Mouse (Mus musculus): Measurements from ENCODE around the gene Hspb1. TPM values are rescaled to one million over a fixed set of nuclear protein-coding genes. Genes with fewer than 3 reads are reported as not detected.

Hspb1 gene
- 56.9 TPM for polyA plus RNA-seq (2015; fragmentation: Illumina TruSeq; extraction: RNeasy Lipid Tissue Mini Kit (QIAGEN cat#74804); ENCODE audit: insufficient read depth, low read depth, low replicate concordance)

DNA sequence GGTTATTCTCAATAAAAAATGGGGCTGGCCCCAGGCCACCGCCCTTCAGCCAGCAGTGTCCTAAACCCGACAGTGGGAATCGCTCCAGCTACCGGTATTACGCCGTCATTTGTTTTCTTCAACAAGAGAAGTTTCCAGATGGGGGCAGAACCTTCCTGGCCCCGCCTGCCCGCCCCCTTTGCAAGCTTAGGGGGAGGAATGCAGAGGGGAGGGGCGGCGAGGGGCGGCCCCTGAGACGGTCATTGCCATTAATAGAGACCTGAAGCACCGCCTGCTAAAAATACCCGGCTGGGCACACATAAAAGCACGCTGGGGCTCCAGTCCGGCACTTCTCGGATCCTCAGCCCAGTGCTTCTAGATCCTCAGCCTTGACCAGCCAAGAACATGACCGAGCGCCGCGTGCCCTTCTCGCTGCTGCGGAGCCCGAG lies at the start of gene Hspb1:
TSS of gene Hspb1 (plus strand) at position 245 of the 428 bp plus-strand sequence.

DNA sequence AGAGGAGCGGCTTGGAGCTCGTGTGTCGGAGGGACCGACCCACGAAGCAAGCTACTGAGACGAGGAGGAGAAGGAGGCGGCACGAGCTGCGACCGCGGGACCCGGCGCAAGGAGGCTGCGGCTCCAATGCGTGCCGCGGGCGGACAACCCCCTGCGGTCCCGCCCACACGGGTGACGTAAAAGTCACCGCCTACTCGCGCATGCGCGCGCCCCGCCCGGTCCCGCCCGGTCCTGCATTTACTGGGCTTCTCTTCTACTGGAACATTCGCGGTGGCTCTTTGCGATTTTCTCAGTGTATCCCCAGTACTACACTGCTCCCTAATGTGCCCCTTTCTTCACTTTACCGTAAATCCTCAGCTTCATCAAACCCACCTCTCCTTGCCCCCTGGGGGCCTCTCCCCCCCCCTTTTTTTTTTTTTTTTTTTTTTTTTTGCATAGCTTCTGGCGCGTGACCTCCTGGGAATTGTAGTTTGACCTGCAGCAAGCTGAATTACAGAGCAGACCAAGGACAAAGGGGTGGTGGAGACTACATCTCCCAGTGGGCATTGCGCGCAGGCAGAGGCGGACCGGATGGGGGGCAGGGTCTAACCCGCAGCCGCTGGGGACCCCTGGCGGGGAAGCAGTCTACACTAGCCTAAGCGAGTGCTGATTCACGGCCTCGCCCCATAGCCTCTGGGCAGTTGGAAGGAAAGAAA lies 46.9 kb downstream of the Hspb1 start, which contains the start of gene Ywhag:
TSS of gene Ywhag (minus strand) at position 136 of the 695 bp plus-strand sequence.

Other genes starting within 250 kb of the Hspb1 start
- 17.9 TPM for gene Por, start 217.9 kb upstream of the Hspb1 start, polyA plus RNA-seq (2015; fragmentation: Illumina TruSeq; extraction: RNeasy Lipid Tissue Mini Kit (QIAGEN cat#74804); ENCODE audit: insufficient read depth, low read depth, low replicate concordance)
- 12.6 TPM for gene Tmem120a, start 143.5 kb upstream of the Hspb1 start, polyA plus RNA-seq (2015; fragmentation: Illumina TruSeq; extraction: RNeasy Lipid Tissue Mini Kit (QIAGEN cat#74804); ENCODE audit: insufficient read depth, low read depth, low replicate concordance)
- not detected for gene Styxl1, start 109.5 kb upstream of the Hspb1 start, polyA plus RNA-seq (2015; fragmentation: Illumina TruSeq; extraction: RNeasy Lipid Tissue Mini Kit (QIAGEN cat#74804); ENCODE audit: insufficient read depth, low read depth, low replicate concordance)
- gene Mdh2, start 109.4 kb upstream of the Hspb1 start, polyA plus RNA-seq (2015; fragmentation: Illumina TruSeq; extraction: RNeasy Lipid Tissue Mini Kit (QIAGEN cat#74804); ENCODE audit: insufficient read depth, low read depth, low replicate concordance), result 44.9 TPM
- gene Srrm3, start 81.0 kb upstream of the Hspb1 start, polyA plus RNA-seq (2015; fragmentation: Illumina TruSeq; extraction: RNeasy Lipid Tissue Mini Kit (QIAGEN cat#74804); ENCODE audit: insufficient read depth, low read depth, low replicate concordance), result 2.1 TPM
- gene Ywhag, start 46.7 kb downstream of the Hspb1 start, polyA plus RNA-seq (2015; fragmentation: Illumina TruSeq; extraction: RNeasy Lipid Tissue Mini Kit (QIAGEN cat#74804); ENCODE audit: insufficient read depth, low read depth, low replicate concordance), result 17.9 TPM
- gene Ssc4d, start 86.6 kb downstream of the Hspb1 start, polyA plus RNA-seq (2015; fragmentation: Illumina TruSeq; extraction: RNeasy Lipid Tissue Mini Kit (QIAGEN cat#74804); ENCODE audit: insufficient read depth, low read depth, low replicate concordance), result 2.0 TPM
- not detected for gene Zp3, start 92.2 kb downstream of the Hspb1 start, polyA plus RNA-seq (2015; fragmentation: Illumina TruSeq; extraction: RNeasy Lipid Tissue Mini Kit (QIAGEN cat#74804); ENCODE audit: insufficient read depth, low read depth, low replicate concordance)
- gene Dtx2, start 106.9 kb downstream of the Hspb1 start, polyA plus RNA-seq (2015; fragmentation: Illumina TruSeq; extraction: RNeasy Lipid Tissue Mini Kit (QIAGEN cat#74804); ENCODE audit: insufficient read depth, low read depth, low replicate concordance), result 4.0 TPM
- 40.8 TPM for gene Upk3b, start 150.6 kb downstream of the Hspb1 start, polyA plus RNA-seq (2015; fragmentation: Illumina TruSeq; extraction: RNeasy Lipid Tissue Mini Kit (QIAGEN cat#74804); ENCODE audit: insufficient read depth, low read depth, low replicate concordance)
- gene Upk3bl, start 166.6 kb downstream of the Hspb1 start, polyA plus RNA-seq (2015; fragmentation: Illumina TruSeq; extraction: RNeasy Lipid Tissue Mini Kit (QIAGEN cat#74804); ENCODE audit: insufficient read depth, low read depth, low replicate concordance), result not detected
- 12.8 TPM for gene Rasa4, start 196.0 kb downstream of the Hspb1 start, polyA plus RNA-seq (2015; fragmentation: Illumina TruSeq; extraction: RNeasy Lipid Tissue Mini Kit (QIAGEN cat#74804); ENCODE audit: insufficient read depth, low read depth, low replicate concordance)
- gene Polr2j, start 228.7 kb downstream of the Hspb1 start, polyA plus RNA-seq (2015; fragmentation: Illumina TruSeq; extraction: RNeasy Lipid Tissue Mini Kit (QIAGEN cat#74804); ENCODE audit: insufficient read depth, low read depth, low replicate concordance), result 22.9 TPM
- gene Lrwd1, start 248.2 kb downstream of the Hspb1 start, polyA plus RNA-seq (2015; fragmentation: Illumina TruSeq; extraction: RNeasy Lipid Tissue Mini Kit (QIAGEN cat#74804); ENCODE audit: insufficient read depth, low read depth, low replicate concordance), result 3.7 TPM
- 3.7 TPM for gene Alkbh4, start 248.2 kb downstream of the Hspb1 start, polyA plus RNA-seq (2015; fragmentation: Illumina TruSeq; extraction: RNeasy Lipid Tissue Mini Kit (QIAGEN cat#74804); ENCODE audit: insufficient read depth, low read depth, low replicate concordance)